Mouse (Mus musculus) kidney, embryonic 16.5 days (tissue): ENCODE data around the gene Tecpr1. TPM values are rescaled to one million over a fixed set of nuclear protein-coding genes. Genes with fewer than 3 reads are reported as not detected.

Experiments
- polyA plus RNA-seq: library from polyadenylated mRNA; unstranded; fragments of >200 nt; fragmentation: Nextera tagmentation; extraction: Ambion mirVana; gene quantifications from 2 replicates; pipeline ENCODE4 v1.2.1, GENCODE M21; 2015

Gene Tecpr1
- polyA plus RNA-seq, 1 experiment from 2014 or later: 24.3 TPM

Other genes with a start within 250 kb of the Tecpr1 start
- 86.7 and 89.2 TPM in 2 replicates for gene Ccz1, start 208.7 kb downstream of the Tecpr1 start, polyA plus RNA-seq
- 3.2 and 5.6 TPM in 2 replicates for gene Ocm, start 196.9 kb downstream of the Tecpr1 start, polyA plus RNA-seq
- 5.6 and 6.5 TPM in 2 replicates for gene Lmtk2, start 123.2 kb downstream of the Tecpr1 start, polyA plus RNA-seq
- 0.55 and 0.74 TPM in 2 replicates for gene Bhlha15, start 33.3 kb downstream of the Tecpr1 start, polyA plus RNA-seq
- gene Bri3, start 20.8 kb upstream of the Tecpr1 start, polyA plus RNA-seq: 112 and 118 TPM in 2 replicates
- gene Baiap2l1, start 134.5 kb upstream of the Tecpr1 start, polyA plus RNA-seq: 14.8 and 15.3 TPM in 2 replicates